Mouse (Mus musculus): ENCODE data around the gene Nfib. TPM values are rescaled to one million over a fixed set of nuclear protein-coding genes. Genes with fewer than 3 reads are reported as not detected.

Nfib gene
- polyA plus RNA-seq, 1 experiment from 2014 or later = 32.3 TPM

- ATAC-seq = no peak
- no peak overlapping the region for H3K4me2 ChIP-seq (ENCODE audit: low read depth, low read length)
- H3K4me1 ChIP-seq (ENCODE audit: control insufficient read depth, insufficient read depth, low read length) = peaks cover 11% of the 10 kb centered on the region
- no peaks in the 10 kb centered on the region for H3K36me3 ChIP-seq (ENCODE audit: control insufficient read depth, insufficient read depth, low read length)
- WGBS = 83% methylated on average over 4 of the region's 4 CpGs
- H3K27ac ChIP-seq (ENCODE audit: low read length) = no peak overlapping the region
- H3K9ac ChIP-seq (ENCODE audit: low read depth, low read length) = no peak overlapping the region
- no peaks in the 10 kb centered on the region for H3K27me3 ChIP-seq (replicated peaks; ENCODE audit: control insufficient read depth, insufficient read depth, low read length)
- H3K4me3 ChIP-seq (ENCODE audit: low read length) = no peak overlapping the region
- no peaks in the 10 kb centered on the region for H3K9me3 ChIP-seq (ENCODE audit: control insufficient read depth, low read length)
Measured at GRCm38 (mm10) chr4:82360081-82360511, 345.5 kb downstream of the Nfib start.

- WGBS = 81% methylated on average over 3 of the region's 3 CpGs
- Histone ChIP-seq H3K4me2 (ENCODE audit: low read depth, low read length) (no peak overlapping the region), H3K4me3 (ENCODE audit: low read length) (no peak overlapping the region), H3K27ac (ENCODE audit: low read length) (no peak overlapping the region), H3K36me3 (ENCODE audit: control insufficient read depth, insufficient read depth, low read length) (no peaks in the 10 kb centered on the region), H3K9me3 (ENCODE audit: control insufficient read depth, low read length) (no peaks in the 10 kb centered on the region), H3K4me1 (ENCODE audit: control insufficient read depth, insufficient read depth, low read length) (peaks cover 8% of the 10 kb centered on the region), H3K9ac (ENCODE audit: low read depth, low read length) (no peak overlapping the region), H3K27me3 (replicated peaks; ENCODE audit: control insufficient read depth, insufficient read depth, low read length) (no peaks in the 10 kb centered on the region)
- ATAC-seq = no peak
Measured at GRCm38 (mm10) chr4:82359110-82359509, 346.4 kb downstream of the Nfib start.

GRCm38 (mm10) chr4:82349006-82349405 lies 356.5 kb downstream of the Nfib start:
- no peak overlapping the region for H3K4me2 ChIP-seq (ENCODE audit: low read depth, low read length)
- WGBS = 89% methylated on average over 1 of the region's 1 CpGs
- ATAC-seq = no peak
- H3K27ac ChIP-seq (ENCODE audit: low read length) = no peak overlapping the region
- H3K4me1 ChIP-seq (ENCODE audit: control insufficient read depth, insufficient read depth, low read length) = peaks cover 10% of the 10 kb centered on the region; the same call in 1 of the 2 replicates
- H3K9me3 ChIP-seq (ENCODE audit: control insufficient read depth, low read length) = no peaks in the 10 kb centered on the region
- H3K4me3 ChIP-seq (ENCODE audit: low read length) = no peak overlapping the region
- H3K27me3 ChIP-seq (replicated peaks; ENCODE audit: control insufficient read depth, insufficient read depth, low read length) = no peaks in the 10 kb centered on the region
- no peak overlapping the region for H3K9ac ChIP-seq (ENCODE audit: low read depth, low read length)
- H3K36me3 ChIP-seq (ENCODE audit: control insufficient read depth, insufficient read depth, low read length) = peaks cover 5% of the 10 kb centered on the region; the same call in 1 of the 2 replicates

GRCm38 (mm10) chr4:82344787-82345186 lies 360.8 kb downstream of the Nfib start:
- Histone ChIP-seq H3K9ac (ENCODE audit: low read depth, low read length) (no peak overlapping the region), H3K4me3 (ENCODE audit: low read length) (no peak overlapping the region), H3K4me2 (ENCODE audit: low read depth, low read length) (no peak overlapping the region), H3K36me3 (ENCODE audit: control insufficient read depth, insufficient read depth, low read length) (no peaks in the 10 kb centered on the region), H3K27ac (ENCODE audit: low read length) (no peak overlapping the region), H3K4me1 (ENCODE audit: control insufficient read depth, insufficient read depth, low read length) (peaks cover 10% of the 10 kb centered on the region; the same call in 1 of the 2 replicates), H3K27me3 (replicated peaks; ENCODE audit: control insufficient read depth, insufficient read depth, low read length) (no peaks in the 10 kb centered on the region), H3K9me3 (ENCODE audit: control insufficient read depth, low read length) (no peaks in the 10 kb centered on the region)
- 15% methylated on average over 4 of the region's 4 CpGs for WGBS
- peak; percentile 74 for ATAC-seq

GRCm38 (mm10) chr4:82344224-82344623 lies 361.3 kb downstream of the Nfib start:
- ATAC-seq = no peak
- H3K9ac ChIP-seq (ENCODE audit: low read depth, low read length) = no peak overlapping the region
- WGBS = 77% methylated on average over 6 of the region's 6 CpGs

GRCm38 (mm10) chr4:82338930-82339329 lies 366.6 kb downstream of the Nfib start:
- H3K4me2 ChIP-seq (ENCODE audit: low read depth, low read length) = no peak overlapping the region
- no peaks in the 10 kb centered on the region for H3K27me3 ChIP-seq (replicated peaks; ENCODE audit: control insufficient read depth, insufficient read depth, low read length)
- H3K4me1 ChIP-seq (ENCODE audit: control insufficient read depth, insufficient read depth, low read length) = peaks cover 2% of the 10 kb centered on the region; the same call in 1 of the 2 replicates
- no peak overlapping the region for H3K9ac ChIP-seq (ENCODE audit: low read depth, low read length)
- ATAC-seq = no peak
- H3K27ac ChIP-seq (ENCODE audit: low read length) = no peak overlapping the region
- H3K36me3 ChIP-seq (ENCODE audit: control insufficient read depth, insufficient read depth, low read length) = no peaks in the 10 kb centered on the region; the same call in 1 of the 2 replicates
- H3K9me3 ChIP-seq (ENCODE audit: control insufficient read depth, low read length) = no peaks in the 10 kb centered on the region
- H3K4me3 ChIP-seq (ENCODE audit: low read length) = no peak overlapping the region
- WGBS = 83% methylated on average over 6 of the region's 6 CpGs

More at GRCm38 (mm10) chr4:82344224-82344623, 361.3 kb downstream of the Nfib start:
- no peaks in the 10 kb centered on the region for H3K27me3 ChIP-seq (replicated peaks; ENCODE audit: control insufficient read depth, insufficient read depth, low read length)
- H3K4me1 ChIP-seq (ENCODE audit: control insufficient read depth, insufficient read depth, low read length) = peaks cover 10% of the 10 kb centered on the region; the same call in 1 of the 2 replicates
- no peaks in the 10 kb centered on the region for H3K36me3 ChIP-seq (ENCODE audit: control insufficient read depth, insufficient read depth, low read length)
- H3K27ac ChIP-seq (ENCODE audit: low read length) = no peak overlapping the region
- no peaks in the 10 kb centered on the region for H3K9me3 ChIP-seq (ENCODE audit: control insufficient read depth, low read length)
- no peak overlapping the region for H3K4me2 ChIP-seq (ENCODE audit: low read depth, low read length)
- no peak overlapping the region for H3K4me3 ChIP-seq (ENCODE audit: low read length)

- Histone ChIP-seq H3K4me2 (ENCODE audit: low read depth, low read length) (no peak overlapping the region), H3K4me3 (ENCODE audit: low read length) (no peak overlapping the region), H3K27ac (ENCODE audit: low read length) (no peak overlapping the region), H3K4me1 (ENCODE audit: control insufficient read depth, insufficient read depth, low read length) (0 out of 2 replicates have a peak, but pooled peaks cover 2% of the 10 kb centered on the region), H3K27me3 (replicated peaks; ENCODE audit: control insufficient read depth, insufficient read depth, low read length) (no peaks in the 10 kb centered on the region), H3K9ac (ENCODE audit: low read depth, low read length) (no peak overlapping the region), H3K9me3 (ENCODE audit: control insufficient read depth, low read length) (no peaks in the 10 kb centered on the region), H3K36me3 (ENCODE audit: control insufficient read depth, insufficient read depth, low read length) (no peaks in the 10 kb centered on the region; the same call in 1 of the 2 replicates)
- ATAC-seq = no peak
- WGBS = 34% methylated on average over 3 of the region's 3 CpGs
Measured at GRCm38 (mm10) chr4:82338481-82338880, 367.1 kb downstream of the Nfib start.

GRCm38 (mm10) chr4:82336951-82337381 lies 368.6 kb downstream of the Nfib start:
- no peak overlapping the region for H3K9ac ChIP-seq (ENCODE audit: low read depth, low read length)
- no peak overlapping the region for H3K4me3 ChIP-seq (ENCODE audit: low read length)
- ATAC-seq = no peak
- no peak overlapping the region for H3K4me2 ChIP-seq (ENCODE audit: low read depth, low read length)
- no peaks in the 10 kb centered on the region; the same call in 1 of the 2 replicates for H3K36me3 ChIP-seq (ENCODE audit: control insufficient read depth, insufficient read depth, low read length)
- WGBS = 74% methylated on average over 11 of the region's 11 CpGs
- H3K4me1 ChIP-seq (ENCODE audit: control insufficient read depth, insufficient read depth, low read length) = 0 out of 2 replicates have a peak, but pooled peaks cover 2% of the 10 kb centered on the region
- H3K27me3 ChIP-seq (replicated peaks; ENCODE audit: control insufficient read depth, insufficient read depth, low read length) = no peaks in the 10 kb centered on the region
- no peak overlapping the region for H3K27ac ChIP-seq (ENCODE audit: low read length)
- no peaks in the 10 kb centered on the region for H3K9me3 ChIP-seq (ENCODE audit: control insufficient read depth, low read length)

GRCm38 (mm10) chr4:82335266-82335865 lies 370.2 kb downstream of the Nfib start:
- 0 out of 2 replicates have a peak, but pooled peaks cover 2% of the 10 kb centered on the region for H3K4me1 ChIP-seq (ENCODE audit: control insufficient read depth, insufficient read depth, low read length)
- no peaks in the 10 kb centered on the region; the same call in 1 of the 2 replicates for H3K36me3 ChIP-seq (ENCODE audit: control insufficient read depth, insufficient read depth, low read length)
- no peak overlapping the region for H3K9ac ChIP-seq (ENCODE audit: low read depth, low read length)
- no peak for ATAC-seq
- H3K27ac ChIP-seq (ENCODE audit: low read length) = no peak overlapping the region
- H3K9me3 ChIP-seq (ENCODE audit: control insufficient read depth, low read length) = no peaks in the 10 kb centered on the region
- H3K27me3 ChIP-seq (replicated peaks; ENCODE audit: control insufficient read depth, insufficient read depth, low read length) = no peaks in the 10 kb centered on the region
- no peak overlapping the region for H3K4me3 ChIP-seq (ENCODE audit: low read length)
- H3K4me2 ChIP-seq (ENCODE audit: low read depth, low read length) = no peak overlapping the region
- 90% methylated on average over 4 of the region's 4 CpGs for WGBS
